Mouse (Mus musculus) natural killer cell, adult 2 months (primary cell): Measurements from ENCODE around the gene Ttc25.
"Not testable (repeated sequence)": the region's sequence is repeated elsewhere in the genome, so short reads cannot be mapped to it uniquely, and the experiment has no call there.

Experiments
- DNase-seq, 2 experiments: peaks; one replicate each; pipeline ENCODE4 v3.0.0; 2022; ENCODE audit warnings: low spot score in 2 of 2

The Ttc25 gene

GRCm38 (mm10) chr11:100570430-100571201 is 25.2 kb downstream of the Ttc25 start:
- DNase-seq = peak; percentile 44 to 69

DNA sequence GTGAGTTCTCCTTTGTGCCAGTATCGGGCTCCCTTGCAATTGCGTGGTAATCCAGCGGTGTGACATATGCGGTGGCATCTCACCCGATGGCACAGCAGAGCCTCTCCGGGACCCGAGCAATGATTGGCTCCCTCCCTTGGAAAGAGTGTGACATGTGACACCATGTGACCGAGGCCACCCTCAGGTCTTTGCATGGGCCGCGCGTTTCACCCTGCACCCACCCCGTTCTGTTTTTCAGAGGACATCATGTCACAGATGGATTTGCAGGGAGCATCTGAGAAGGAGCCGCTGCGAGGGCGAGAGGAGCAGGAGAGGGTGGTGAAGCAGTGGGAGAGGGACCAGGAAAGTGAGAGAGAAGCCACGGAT is 25.8 kb downstream of the Ttc25 start:
- no peak for DNase-seq

DNA sequence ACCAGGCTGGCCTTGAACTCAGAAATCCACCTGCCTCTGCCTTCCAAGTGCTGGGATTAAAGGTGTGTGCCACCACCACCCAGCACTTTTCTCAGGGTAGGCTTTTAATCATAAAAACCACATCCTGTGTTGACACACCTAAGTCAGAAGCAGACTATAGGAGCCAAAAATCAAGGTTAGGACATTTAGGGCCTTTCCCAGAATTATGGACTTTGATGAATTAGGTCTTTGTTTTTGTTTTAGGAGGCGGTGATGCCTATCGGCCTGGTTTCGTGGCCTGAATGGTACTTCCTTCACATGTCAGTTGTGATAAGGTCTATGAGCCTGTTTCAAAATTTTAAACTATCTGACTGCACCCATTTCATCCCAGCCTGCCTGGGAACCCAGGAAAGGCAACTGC is 28.8 kb downstream of the Ttc25 start:
- peak; percentile 17 to 39 for DNase-seq

DNA sequence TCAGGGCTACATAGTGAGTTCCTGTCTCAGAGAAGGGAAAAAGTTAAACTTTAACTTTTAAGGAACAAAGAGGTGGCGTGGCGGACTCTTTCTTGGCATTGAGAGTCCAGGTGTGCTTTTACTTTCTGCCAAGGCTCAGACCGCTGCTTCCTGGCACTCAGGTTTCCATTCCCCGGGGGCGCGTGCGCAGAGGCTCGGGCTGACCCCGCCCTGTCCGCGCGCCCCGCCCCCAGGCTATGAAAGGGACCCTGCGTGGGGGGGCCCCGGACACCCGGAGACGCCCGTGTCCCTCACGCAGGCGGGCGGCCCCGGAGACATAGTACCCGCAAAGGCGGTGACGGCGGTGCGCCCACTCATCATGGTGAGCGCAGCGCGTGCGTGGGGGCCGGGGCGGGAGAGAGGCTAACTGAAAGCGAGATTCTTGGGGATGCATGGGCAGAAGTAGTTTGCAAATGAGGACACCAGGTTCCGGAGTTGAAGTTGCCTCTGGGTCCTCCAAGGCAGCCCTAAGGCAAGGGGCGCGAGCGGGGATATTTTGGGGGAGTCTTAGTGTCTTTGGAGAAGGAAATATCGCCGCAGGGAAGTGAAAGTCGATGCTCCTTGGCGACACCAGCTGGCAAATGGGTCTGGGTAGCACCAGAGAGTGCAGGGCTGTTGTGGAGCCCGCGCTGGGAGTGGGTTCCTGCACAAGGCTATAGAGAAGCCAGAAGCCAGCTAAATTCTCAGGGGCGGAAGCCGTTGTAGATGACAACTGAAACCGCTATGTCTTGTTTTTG is 29.5 kb downstream of the Ttc25 start, which contains the start of gene Cnp:
Gene Cnp, plus strand, starts transcription at position 197 of the 776 bp plus-strand sequence.
- peak; percentile 67 to 79 for DNase-seq

DNA sequence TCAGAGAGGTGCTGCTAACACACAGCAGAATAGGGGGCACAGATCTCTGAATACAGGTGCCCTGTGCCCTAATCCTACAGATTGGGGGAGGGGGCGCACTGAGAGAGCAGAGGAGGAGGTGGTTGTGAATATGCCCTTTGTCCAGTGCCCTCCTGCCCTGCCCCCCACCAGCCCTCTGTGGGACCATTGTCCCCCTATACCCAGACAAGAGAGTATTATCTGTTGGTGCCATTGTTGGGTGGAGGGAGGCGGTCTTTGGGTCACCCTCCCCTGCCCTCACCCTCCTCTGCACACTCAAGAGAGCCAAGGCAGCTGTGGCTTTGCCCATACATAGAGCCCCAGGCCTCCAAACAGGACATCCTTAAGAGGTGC is 30.1 kb downstream of the Ttc25 start:
- no peak for DNase-seq

GRCm38 (mm10) chr11:100576256-100576655 is 30.8 kb downstream of the Ttc25 start:
- no peak for DNase-seq

- DNase-seq = peak in 1 of 2 experiments; percentile 53
Observed at GRCm38 (mm10) chr11:100577852-100578599, 32.6 kb downstream of the Ttc25 start.

DNA sequence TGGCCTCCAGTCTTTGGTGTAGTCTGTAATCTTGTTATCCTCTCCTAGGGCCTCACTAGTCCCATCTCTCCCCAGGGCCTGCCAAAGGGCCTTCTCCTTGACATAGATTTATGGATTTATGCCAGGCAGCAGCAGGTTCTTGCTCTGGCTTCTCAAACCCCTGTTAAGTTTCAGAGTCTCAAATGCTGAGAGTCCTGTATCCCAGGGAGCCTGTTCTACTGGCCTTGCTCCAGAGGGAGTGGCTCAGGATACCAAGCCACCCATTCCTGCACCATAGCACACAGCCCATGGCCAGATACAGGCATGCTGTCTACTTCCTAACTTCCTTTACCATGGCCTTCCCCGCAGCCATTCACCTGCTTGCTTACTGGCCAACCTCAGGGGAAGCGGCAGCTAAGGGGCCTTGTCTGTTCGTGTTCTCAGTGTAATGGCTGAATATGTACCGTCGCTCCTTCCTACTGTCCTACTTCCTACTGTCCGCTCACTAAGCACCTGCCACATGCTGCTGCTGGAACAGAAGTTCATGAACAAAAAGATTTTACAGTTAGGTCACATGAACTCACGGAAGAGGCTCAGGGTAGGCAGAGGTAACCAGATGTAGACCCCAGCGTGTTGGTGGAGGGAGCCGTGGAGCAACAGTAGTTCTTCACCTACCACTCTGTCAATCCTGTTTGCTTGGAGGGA is 33.9 kb downstream of the Ttc25 start:
- DNase-seq = no peak

GRCm38 (mm10) chr11:100580275-100580674 is 34.9 kb downstream of the Ttc25 start:
- no peak for DNase-seq

GRCm38 (mm10) chr11:100581756-100582155 is 36.3 kb downstream of the Ttc25 start:
- no peak for DNase-seq

- not testable (repeated sequence) for DNase-seq
Observed at GRCm38 (mm10) chr11:100582413-100582812, 37.0 kb downstream of the Ttc25 start.

GRCm38 (mm10) chr11:100582836-100583235 is 37.4 kb downstream of the Ttc25 start:
- no peak for DNase-seq

DNA sequence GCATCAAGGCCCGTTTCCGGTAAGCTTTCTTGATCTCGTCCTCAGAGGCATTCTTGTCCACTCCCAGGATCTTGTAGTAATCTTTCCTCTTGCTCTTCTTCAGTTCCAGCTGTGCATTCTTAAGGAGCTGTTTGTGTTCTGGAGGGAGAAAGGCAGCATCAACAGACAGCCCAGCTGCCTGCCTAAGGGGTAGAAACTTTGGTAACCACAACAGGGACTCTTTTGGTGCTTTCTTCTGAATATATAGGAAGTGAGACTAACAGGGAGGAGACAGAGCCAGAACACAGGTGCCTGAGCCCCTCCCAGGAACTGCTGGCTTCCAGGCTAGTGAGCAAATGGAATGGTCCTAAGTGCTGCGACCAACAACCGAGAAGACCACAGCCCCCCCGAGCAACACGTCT is 39.2 kb downstream of the Ttc25 start:
- no peak for DNase-seq

DNA sequence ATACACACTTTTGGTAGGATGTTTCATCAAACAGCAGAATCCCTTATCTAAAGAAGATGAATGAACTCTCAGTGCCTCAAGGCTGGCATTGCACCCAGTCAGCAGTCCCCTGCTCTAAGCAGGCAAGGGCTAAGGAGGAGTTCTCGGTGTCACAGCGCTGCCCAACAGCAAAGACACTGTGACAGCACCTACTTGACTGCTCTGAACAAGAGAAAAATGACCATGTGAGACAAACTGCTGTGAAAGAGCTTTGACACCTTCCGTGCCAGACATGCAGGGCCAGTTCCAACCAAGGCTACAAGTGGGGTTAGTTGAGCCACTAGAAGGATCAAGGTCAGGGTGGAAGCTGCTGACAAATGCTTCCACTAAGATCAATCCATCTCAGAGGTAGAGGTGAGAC is 39.7 kb downstream of the Ttc25 start:
- no peak for DNase-seq

DNA sequence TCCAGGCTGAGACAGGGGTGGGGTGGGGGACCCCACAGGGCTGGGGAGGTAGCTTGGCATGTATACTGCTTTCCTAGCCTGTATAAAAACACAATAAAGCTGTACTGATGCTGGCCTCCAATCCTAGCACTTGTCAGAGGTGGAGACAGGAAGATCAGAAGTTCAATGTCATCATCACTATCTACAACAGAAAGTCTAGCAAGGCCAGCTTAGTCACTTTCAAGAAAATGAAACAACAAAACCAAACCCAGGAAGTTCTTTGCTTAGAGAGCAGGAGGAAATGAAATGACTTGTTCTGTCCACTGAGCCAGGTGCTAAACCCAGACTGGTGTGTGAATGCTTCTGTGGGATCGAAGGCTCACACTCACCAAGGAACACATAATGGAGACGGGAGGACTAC is 43.1 kb downstream of the Ttc25 start:
- no peak for DNase-seq

GRCm38 (mm10) chr11:100592346-100593046 is 47.1 kb downstream of the Ttc25 start:
- no peak for DNase-seq

DNA sequence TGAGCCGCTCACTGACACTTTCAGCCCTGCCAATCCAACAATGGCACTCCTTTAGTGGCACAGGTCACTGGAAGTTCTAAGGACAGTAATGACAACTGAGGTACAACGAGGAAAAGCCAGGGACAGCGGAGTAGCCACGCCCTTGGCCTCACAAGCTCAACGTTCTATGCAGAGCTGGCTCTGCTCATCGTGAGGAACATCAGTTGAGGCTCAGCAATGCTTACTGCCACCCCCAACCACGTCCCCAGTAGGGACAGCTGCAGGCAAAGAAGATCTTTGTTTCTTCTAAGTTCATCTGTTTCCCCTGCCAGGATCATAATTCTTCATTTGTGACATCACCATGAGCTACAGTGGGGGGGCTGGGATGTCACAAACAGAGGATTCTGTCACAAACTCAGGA is 49.2 kb downstream of the Ttc25 start:
- no peak for DNase-seq

GRCm38 (mm10) chr11:100595533-100595932 is 50.1 kb downstream of the Ttc25 start:
- DNase-seq = no peak

DNA sequence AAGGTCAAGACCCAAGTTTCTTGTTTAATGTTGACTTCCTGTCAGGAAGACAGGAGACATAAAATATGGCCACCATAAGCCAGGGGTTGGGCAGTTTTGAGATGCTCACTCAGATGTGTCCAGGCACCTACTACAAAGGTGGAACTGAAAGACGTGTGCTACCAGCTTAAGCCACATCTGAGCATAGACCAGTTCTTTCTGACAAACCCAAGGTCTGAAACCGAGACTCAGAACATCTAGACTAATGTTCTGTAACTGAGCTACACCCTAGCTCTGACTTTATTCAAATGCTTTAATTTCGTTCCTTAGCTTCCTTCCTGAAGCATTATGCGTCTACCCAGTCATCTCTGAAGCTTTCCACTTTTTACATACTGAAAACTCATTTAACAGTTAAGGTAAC is 52.7 kb downstream of the Ttc25 start:
- DNase-seq = no peak

DNA sequence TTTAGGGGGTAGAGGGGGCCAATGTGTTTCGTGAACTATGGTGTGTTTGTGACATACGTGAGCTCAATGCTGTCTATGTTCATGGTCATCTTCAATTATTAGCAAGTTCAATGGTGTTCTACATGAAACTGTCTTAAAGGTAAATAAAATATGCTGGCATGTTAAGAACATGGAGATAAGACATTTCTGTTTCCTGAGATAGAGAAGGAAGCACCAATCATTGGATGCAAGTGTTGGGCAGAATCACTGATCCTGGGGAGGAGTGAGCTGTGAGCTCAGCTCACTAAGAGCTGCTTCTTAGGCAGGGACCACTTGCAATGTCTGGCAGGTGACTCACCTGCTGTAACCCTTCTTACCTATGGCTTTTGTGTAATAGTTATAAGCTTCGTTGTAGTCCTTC is 56.0 kb downstream of the Ttc25 start:
- no peak for DNase-seq

GRCm38 (mm10) chr11:100603155-100603554 is 57.7 kb downstream of the Ttc25 start:
- DNase-seq = no peak
